Mouse (Mus musculus): ENCODE results near the gene Polr1a.
"Not testable (repeated sequence)": the region's sequence is repeated elsewhere in the genome, so short reads cannot be mapped to it uniquely, and the experiment has no call there.

The Polr1a gene

GRCm38 (mm10) chr6:71908481-71909381 is at the start of gene Polr1a, which contains the start of gene Ptcd3:
Gene Polr1a (plus strand): TSS chr6:71909053.
Gene Ptcd3 (minus strand): TSS chr6:71908750.
- peak; percentile 82 to 89 for DNase-seq (ENCODE audit: low spot score in 2 of 2)

DNA sequence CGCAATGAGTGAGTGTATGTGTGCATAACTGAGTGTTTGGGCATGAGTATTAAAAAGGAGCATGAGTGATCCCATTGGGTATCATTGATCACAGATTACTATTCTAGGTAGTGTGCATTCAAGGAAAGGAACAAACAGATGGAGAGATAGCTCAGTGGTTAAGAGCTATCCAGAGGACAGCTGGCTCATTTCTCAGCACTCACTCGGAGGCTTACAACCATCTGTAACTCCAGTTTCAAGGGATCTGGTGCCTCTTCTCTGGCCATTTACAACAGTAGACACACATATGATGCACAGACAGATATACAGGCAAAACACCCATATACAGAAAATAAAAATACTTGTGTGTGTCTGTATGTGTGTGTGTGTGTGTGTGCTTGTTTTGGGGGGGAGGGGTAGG is 41.1 kb upstream of the Polr1a start:
- no peak for DNase-seq (ENCODE audit: low spot score in 2 of 2)

DNA sequence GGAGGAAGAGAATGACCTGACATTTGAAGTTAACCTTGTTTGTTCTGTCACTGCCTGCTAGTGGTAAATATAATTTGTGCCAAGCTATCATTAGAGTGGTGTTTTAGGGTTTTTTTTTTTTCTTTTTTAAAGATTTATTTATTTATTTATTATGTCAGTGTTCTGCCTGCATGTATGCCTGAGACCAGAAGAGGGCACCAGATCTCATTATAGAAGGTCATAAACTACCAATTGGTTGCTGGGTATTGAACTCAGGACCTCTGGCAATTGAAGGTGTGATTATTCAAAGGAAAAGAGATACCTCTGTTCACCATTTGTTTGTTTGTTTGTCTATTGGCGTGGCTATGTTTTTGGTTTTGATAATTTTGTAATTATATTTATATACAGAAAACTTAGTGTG is 40.0 kb upstream of the Polr1a start:
- no peak for DNase-seq (ENCODE audit: low spot score in 2 of 2)

DNA sequence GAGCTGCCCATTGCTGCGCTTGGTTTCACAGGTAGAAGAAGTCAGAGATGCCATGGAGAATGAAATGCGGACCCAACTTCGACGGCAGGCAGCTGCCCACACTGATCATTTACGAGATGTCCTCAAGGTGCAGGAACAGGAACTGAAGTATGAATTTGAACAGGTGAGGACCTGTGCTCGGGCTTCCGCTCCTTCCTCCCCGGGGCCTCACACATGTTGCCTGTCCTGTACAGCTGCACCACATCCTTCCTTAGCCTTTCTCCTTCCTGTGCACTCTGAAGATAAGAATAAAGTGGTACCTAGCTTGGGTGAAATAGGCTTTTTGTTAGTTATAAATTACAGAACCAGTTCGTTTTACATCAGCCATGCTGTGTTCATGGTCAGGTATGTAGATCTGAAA is 37.5 kb upstream of the Polr1a start:
- no peak for DNase-seq (ENCODE audit: low spot score in 2 of 2)

GRCm38 (mm10) chr6:71877965-71878760 is 30.7 kb upstream of the Polr1a start:
- DNase-seq (ENCODE audit: low spot score in 2 of 2), result no peak

GRCm38 (mm10) chr6:71893263-71893662 is 15.6 kb upstream of the Polr1a start:
- DNase-seq (ENCODE audit: low spot score in 2 of 2), result no peak

GRCm38 (mm10) chr6:71907702-71908235 is 1.1 kb upstream of the Polr1a start:
- no peak for DNase-seq (ENCODE audit: low spot score in 2 of 2)

GRCm38 (mm10) chr6:71909384-71909783 is 531 bp downstream of the Polr1a start:
- DNase-seq (ENCODE audit: low spot score in 2 of 2), result no peak

DNA sequence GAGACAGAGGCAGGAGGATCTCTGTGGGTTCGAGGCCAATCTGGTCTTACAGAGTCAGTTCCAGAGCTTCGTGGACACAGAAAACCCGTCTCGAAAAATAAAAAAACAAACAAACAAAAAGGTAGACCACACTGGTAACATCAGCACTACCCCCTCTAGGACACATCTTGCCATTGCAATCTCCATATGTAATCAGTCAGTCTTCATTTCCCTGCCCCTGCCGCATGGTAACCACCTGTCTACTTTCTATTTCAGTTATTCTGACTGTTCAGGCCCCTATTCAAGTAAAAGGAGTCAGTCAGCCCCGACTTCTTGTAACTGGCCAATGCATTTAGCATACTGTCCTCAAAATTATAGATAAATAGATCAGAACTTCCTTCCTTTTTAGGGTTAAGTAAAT is 987 bp downstream of the Polr1a start:
- no peak for DNase-seq (ENCODE audit: low spot score in 2 of 2)

- no peak for DNase-seq (ENCODE audit: low spot score in 2 of 2)
These were observed 3.0 kb downstream of the Polr1a start for GRCm38 (mm10) chr6:71911686-71912450.

- no peak for DNase-seq (ENCODE audit: low spot score in 2 of 2)
These were observed 11.9 kb downstream of the Polr1a start for GRCm38 (mm10) chr6:71920752-71921151.

GRCm38 (mm10) chr6:71925233-71925632 is 16.4 kb downstream of the Polr1a start:
- not testable (repeated sequence) for DNase-seq (ENCODE audit: low spot score in 2 of 2)

DNA sequence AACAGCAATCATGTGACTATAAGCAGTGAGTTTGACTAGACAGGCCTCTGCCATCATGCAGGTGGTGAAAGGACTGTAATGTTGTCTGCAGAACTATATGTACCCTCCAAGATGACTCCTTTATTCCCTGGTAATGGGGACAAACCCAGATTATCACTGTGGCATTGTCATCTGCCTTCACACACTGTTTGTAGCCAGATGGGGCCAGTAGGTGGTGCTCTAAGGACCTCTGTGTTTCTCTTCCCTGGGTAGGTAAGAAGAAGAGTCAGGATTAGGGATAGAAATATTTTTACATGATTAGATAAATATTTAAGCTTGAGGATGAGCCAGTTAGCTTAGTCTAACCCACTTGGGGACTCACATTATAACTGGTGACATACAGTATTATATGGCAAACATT is 19.1 kb downstream of the Polr1a start:
- peak; percentile 40 to 56 for DNase-seq (ENCODE audit: low spot score in 2 of 2)

DNA sequence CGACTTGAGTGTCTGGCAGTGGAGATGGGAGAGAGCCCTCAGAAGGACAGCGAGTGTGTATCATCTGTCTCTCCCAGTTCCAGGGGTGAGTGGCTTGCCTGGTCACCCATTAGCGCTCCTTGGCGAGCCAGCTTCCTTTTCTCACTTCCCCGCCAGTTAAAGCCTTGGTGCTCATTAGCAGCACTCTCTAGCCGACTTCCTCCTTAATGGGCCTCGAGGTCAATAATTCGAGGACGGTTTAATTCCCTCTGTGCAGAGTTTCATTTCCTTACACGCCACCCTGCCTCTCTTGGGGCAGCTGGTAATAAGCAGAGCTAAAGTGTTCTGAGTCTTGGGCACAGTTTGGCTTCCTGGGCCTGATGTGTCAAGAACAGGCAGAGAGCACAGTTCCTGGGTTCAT is 21.2 kb downstream of the Polr1a start:
- DNase-seq (ENCODE audit: low spot score in 2 of 2), result no peak

DNA sequence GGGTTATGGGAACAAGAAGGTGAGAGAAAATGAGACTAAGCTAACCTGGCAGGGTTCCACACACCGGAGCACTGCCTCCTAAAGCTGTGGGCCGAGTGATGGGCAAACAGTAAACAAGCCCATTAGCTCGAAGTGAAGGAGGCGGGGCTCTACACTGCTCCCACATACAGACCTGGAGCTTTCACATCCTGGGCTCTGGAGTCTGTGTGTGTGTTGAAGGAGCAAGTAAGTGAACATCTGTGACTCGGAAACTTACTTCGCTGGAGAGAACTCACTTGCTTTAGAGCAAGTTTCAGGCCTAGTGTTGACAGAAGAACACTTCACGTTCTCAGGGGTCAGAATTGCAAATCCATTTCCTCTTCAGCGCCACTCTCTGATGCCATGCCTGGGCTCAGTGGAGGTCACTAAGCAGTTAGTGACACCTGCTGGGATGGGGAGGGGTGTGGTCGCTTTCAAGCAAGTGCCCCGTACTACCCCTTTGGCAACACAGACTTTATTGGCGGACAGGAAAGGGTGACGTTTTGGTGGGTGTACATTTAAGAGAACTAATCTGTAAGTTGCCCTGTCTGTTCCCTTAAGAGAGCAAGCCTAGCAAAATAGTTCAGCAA is 22.1 kb downstream of the Polr1a start:
- no peak for DNase-seq (ENCODE audit: low spot score in 2 of 2)

- DNase-seq (ENCODE audit: low spot score in 2 of 2), result no peak
These were observed 23.5 kb downstream of the Polr1a start for GRCm38 (mm10) chr6:71932347-71932746.

- no peak for DNase-seq (ENCODE audit: low spot score in 2 of 2)
These were observed 25.3 kb downstream of the Polr1a start for GRCm38 (mm10) chr6:71934081-71934556.

DNA sequence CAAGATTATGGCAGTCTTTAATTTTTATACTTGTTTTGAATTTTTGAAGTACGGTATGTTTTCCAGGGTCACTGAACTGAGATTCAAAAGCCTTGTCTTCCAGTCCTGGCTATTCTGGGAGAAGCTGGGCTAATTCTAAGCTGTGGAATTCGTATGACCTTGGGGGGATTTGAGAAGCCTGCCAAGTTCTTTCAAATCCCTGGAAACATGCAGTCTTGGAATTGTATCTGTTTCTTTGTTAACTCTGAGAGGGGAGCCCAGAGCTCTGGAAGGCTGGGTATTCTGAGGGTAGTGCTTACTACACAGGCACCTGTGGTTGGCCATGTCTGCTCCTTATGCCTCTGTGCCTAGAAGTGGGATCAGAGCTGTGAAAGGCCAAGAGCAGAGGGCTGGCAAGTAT is 26.9 kb downstream of the Polr1a start:
- DNase-seq (ENCODE audit: low spot score in 2 of 2), result no peak

DNA sequence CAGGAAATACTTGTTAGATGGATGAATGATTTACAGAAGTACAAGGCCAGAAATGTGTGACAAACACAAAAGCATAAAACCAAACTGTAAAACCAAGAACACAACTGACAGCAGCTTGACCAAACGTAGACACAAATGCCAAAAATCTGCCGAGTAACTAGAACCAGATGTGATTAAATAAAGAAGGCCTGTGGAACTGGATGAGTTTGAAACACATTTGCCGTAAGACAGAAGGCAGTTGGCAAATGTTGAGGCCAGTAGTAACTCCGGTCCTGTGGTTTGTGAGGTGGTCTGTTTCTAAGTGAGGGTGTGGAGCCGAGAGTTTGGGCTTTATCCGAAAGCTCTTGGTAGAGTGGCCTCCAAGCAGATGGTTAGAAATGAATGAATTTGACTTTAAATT is 32.1 kb downstream of the Polr1a start:
- DNase-seq (ENCODE audit: low spot score in 2 of 2), result no peak

- DNase-seq (ENCODE audit: low spot score in 2 of 2), result no peak
These were observed 36.2 kb downstream of the Polr1a start for GRCm38 (mm10) chr6:71945101-71945500.

- no peak for DNase-seq (ENCODE audit: low spot score in 2 of 2)
These were observed 37.3 kb downstream of the Polr1a start for GRCm38 (mm10) chr6:71946121-71946520.

Measured in frontal cortex, postnatal 25 days (tissue).